Mouse (Mus musculus): ENCODE measurements around the gene Duoxa2. TPM values are rescaled to one million over a fixed set of nuclear protein-coding genes. Genes with fewer than 3 reads are reported as not detected.

The Duoxa2 gene
- polyA plus RNA-seq, 1 experiment: not detected

GRCm38 (mm10) chr2:122313536-122313935, 14.8 kb downstream of the Duoxa2 start, which contains the start of gene Duoxa1:
Duoxa1 (minus strand) TSS chr2:122313730.
- H3K36me3 ChIP-seq (ENCODE audit: control insufficient read depth, insufficient read depth, low read length, poor library complexity, severe bottlenecking): no peaks in the 10 kb centered on the region
- no peak within 1 kb of the TSS for H3K27ac ChIP-seq (ENCODE audit: insufficient read depth, low read length)
- 0 out of 2 replicates have a peak, but pooled peaks cover 2% of the 10 kb centered on the region for H3K27me3 ChIP-seq (ENCODE audit: control insufficient read depth, insufficient read depth, low read length, poor library complexity, severe bottlenecking)
- H3K9ac ChIP-seq (ENCODE audit: low read depth, poor library complexity, severe bottlenecking): no peak within 1 kb of the TSS
- H3K4me3 ChIP-seq (ENCODE audit: low read depth, low read length): peak within 1 kb of the TSS; percentile 61
- TF ChIP-seq POLR2A (IDR thresholded peaks at IDR 0.05; ENCODE audit: insufficient read depth, low read length): no peak
- no peak for TF ChIP-seq EP300 (IDR thresholded peaks at IDR 0.05; ENCODE audit: insufficient read depth, low read depth, low read length)
- TF ChIP-seq CTCF (IDR thresholded peaks at IDR 0.05; ENCODE audit: low read depth, low read length): no peak
- H3K9me3 ChIP-seq (replicated peaks; ENCODE audit: control insufficient read depth, insufficient read depth, low read length, poor library complexity, severe bottlenecking): no peaks in the 10 kb centered on the region
- H3K4me1 ChIP-seq (ENCODE audit: control insufficient read depth, insufficient read depth, low read length): no peaks in the 10 kb centered on the region

- Histone ChIP-seq H3K27ac (ENCODE audit: insufficient read depth, low read length) (no peak within 1 kb of the TSS), H3K9me3 (replicated peaks; ENCODE audit: control insufficient read depth, insufficient read depth, low read length, poor library complexity, severe bottlenecking) (no peaks in the 10 kb centered on the region), H3K27me3 (ENCODE audit: control insufficient read depth, insufficient read depth, low read length, poor library complexity, severe bottlenecking) (0 out of 2 replicates have a peak, but pooled peaks cover 2% of the 10 kb centered on the region), H3K4me1 (ENCODE audit: control insufficient read depth, insufficient read depth, low read length) (no peaks in the 10 kb centered on the region), H3K9ac (ENCODE audit: low read depth, poor library complexity, severe bottlenecking) (no peak within 1 kb of the TSS), H3K36me3 (ENCODE audit: control insufficient read depth, insufficient read depth, low read length, poor library complexity, severe bottlenecking) (no peaks in the 10 kb centered on the region), H3K4me3 (ENCODE audit: low read depth, low read length) (no peak within 1 kb of the TSS)
- TF ChIP-seq POLR2A (IDR thresholded peaks at IDR 0.05; ENCODE audit: insufficient read depth, low read length) (no peak), EP300 (IDR thresholded peaks at IDR 0.05; ENCODE audit: insufficient read depth, low read depth, low read length) (no peak), CTCF (IDR thresholded peaks at IDR 0.05; ENCODE audit: low read depth, low read length) (no peak)
These were observed 16.7 kb downstream of the Duoxa2 start, which contains the start of gene Duox1 for GRCm38 (mm10) chr2:122315372-122315771. Duox1 (plus strand) TSS chr2:122315672.

- Histone ChIP-seq H3K4me3 (ENCODE audit: low read depth, low read length) (no peak overlapping the region), H3K27ac (ENCODE audit: insufficient read depth, low read length) (no peak overlapping the region), H3K4me1 (ENCODE audit: control insufficient read depth, insufficient read depth, low read length) (no peaks in the 10 kb centered on the region), H3K36me3 (ENCODE audit: control insufficient read depth, insufficient read depth, low read length, poor library complexity, severe bottlenecking) (no peaks in the 10 kb centered on the region), H3K9me3 (replicated peaks; ENCODE audit: control insufficient read depth, insufficient read depth, low read length, poor library complexity, severe bottlenecking) (no peaks in the 10 kb centered on the region), H3K9ac (ENCODE audit: low read depth, poor library complexity, severe bottlenecking) (no peak overlapping the region), H3K27me3 (ENCODE audit: control insufficient read depth, insufficient read depth, low read length, poor library complexity, severe bottlenecking) (0 out of 2 replicates have a peak, but pooled peaks cover 2% of the 10 kb centered on the region)
- no peak for TF ChIP-seq POLR2A (IDR thresholded peaks at IDR 0.05; ENCODE audit: insufficient read depth, low read length)
- no peak for TF ChIP-seq EP300 (IDR thresholded peaks at IDR 0.05; ENCODE audit: insufficient read depth, low read depth, low read length)
- no peak for TF ChIP-seq CTCF (IDR thresholded peaks at IDR 0.05; ENCODE audit: low read depth, low read length)
These were observed 18.7 kb downstream of the Duoxa2 start for GRCm38 (mm10) chr2:122317384-122317783.

GRCm38 (mm10) chr2:122323960-122324359, 25.3 kb downstream of the Duoxa2 start:
- Histone ChIP-seq H3K27me3 (ENCODE audit: control insufficient read depth, insufficient read depth, low read length, poor library complexity, severe bottlenecking) (no peaks in the 10 kb centered on the region), H3K4me3 (ENCODE audit: low read depth, low read length) (no peak overlapping the region), H3K27ac (ENCODE audit: insufficient read depth, low read length) (no peak overlapping the region), H3K4me1 (ENCODE audit: control insufficient read depth, insufficient read depth, low read length) (no peaks in the 10 kb centered on the region), H3K9me3 (replicated peaks; ENCODE audit: control insufficient read depth, insufficient read depth, low read length, poor library complexity, severe bottlenecking) (no peaks in the 10 kb centered on the region), H3K9ac (ENCODE audit: low read depth, poor library complexity, severe bottlenecking) (no peak overlapping the region), H3K36me3 (ENCODE audit: control insufficient read depth, insufficient read depth, low read length, poor library complexity, severe bottlenecking) (no peaks in the 10 kb centered on the region)
- TF ChIP-seq EP300 (IDR thresholded peaks at IDR 0.05; ENCODE audit: insufficient read depth, low read depth, low read length) (no peak), POLR2A (IDR thresholded peaks at IDR 0.05; ENCODE audit: insufficient read depth, low read length) (no peak), CTCF (IDR thresholded peaks at IDR 0.05; ENCODE audit: low read depth, low read length) (no peak)

- Histone ChIP-seq H3K27me3 (ENCODE audit: control insufficient read depth, insufficient read depth, low read length, poor library complexity, severe bottlenecking) (no peaks in the 10 kb centered on the region), H3K9ac (ENCODE audit: low read depth, poor library complexity, severe bottlenecking) (no peak overlapping the region), H3K4me1 (ENCODE audit: control insufficient read depth, insufficient read depth, low read length) (no peaks in the 10 kb centered on the region), H3K36me3 (ENCODE audit: control insufficient read depth, insufficient read depth, low read length, poor library complexity, severe bottlenecking) (no peaks in the 10 kb centered on the region), H3K4me3 (ENCODE audit: low read depth, low read length) (no peak overlapping the region), H3K27ac (ENCODE audit: insufficient read depth, low read length) (no peak overlapping the region), H3K9me3 (replicated peaks; ENCODE audit: control insufficient read depth, insufficient read depth, low read length, poor library complexity, severe bottlenecking) (no peaks in the 10 kb centered on the region)
- TF ChIP-seq EP300 (IDR thresholded peaks at IDR 0.05; ENCODE audit: insufficient read depth, low read depth, low read length) (no peak), CTCF (IDR thresholded peaks at IDR 0.05; ENCODE audit: low read depth, low read length) (no peak)
These were observed 25.9 kb downstream of the Duoxa2 start for GRCm38 (mm10) chr2:122324586-122324985.

GRCm38 (mm10) chr2:122325361-122325760, 26.7 kb downstream of the Duoxa2 start:
- Histone ChIP-seq H3K27ac (ENCODE audit: insufficient read depth, low read length) (no peak overlapping the region), H3K9ac (ENCODE audit: low read depth, poor library complexity, severe bottlenecking) (no peak overlapping the region), H3K36me3 (ENCODE audit: control insufficient read depth, insufficient read depth, low read length, poor library complexity, severe bottlenecking) (no peaks in the 10 kb centered on the region), H3K27me3 (ENCODE audit: control insufficient read depth, insufficient read depth, low read length, poor library complexity, severe bottlenecking) (no peaks in the 10 kb centered on the region), H3K9me3 (replicated peaks; ENCODE audit: control insufficient read depth, insufficient read depth, low read length, poor library complexity, severe bottlenecking) (no peaks in the 10 kb centered on the region), H3K4me1 (ENCODE audit: control insufficient read depth, insufficient read depth, low read length) (no peaks in the 10 kb centered on the region), H3K4me3 (ENCODE audit: low read depth, low read length) (no peak overlapping the region)
- TF ChIP-seq CTCF (IDR thresholded peaks at IDR 0.05; ENCODE audit: low read depth, low read length): no peak
- no peak for TF ChIP-seq POLR2A (IDR thresholded peaks at IDR 0.05; ENCODE audit: insufficient read depth, low read length)
- no peak for TF ChIP-seq EP300 (IDR thresholded peaks at IDR 0.05; ENCODE audit: insufficient read depth, low read depth, low read length)

All from ES-Bruce4 (cell line).